Mouse (Mus musculus) heart, adult 18-20 months (tissue): ENCODE measurements at regions not wholly inside any gene's neighbourhood (a gene's known extent, or its start where the extent isn't known, plus 50 kb on each side); places are given as distances from the start of the nearest gene placed in this dataset.

Source experiments
- DNase-seq, 2 experiments: peaks; one replicate each; pipeline ENCODE4 v3.0.0; 2021 to 2022; ENCODE audit warnings: mixed read lengths in 1 of 2

GRCm38 (mm10) chr5:118316310-118317017 lies 71.4 kb downstream of the 2410131K14Rik start:
- no peak for DNase-seq

- DNase-seq = no peak
These were observed 73.0 kb downstream of the 2410131K14Rik start for GRCm38 (mm10) chr5:118318073-118318472.

GRCm38 (mm10) chr5:118318883-118319282 lies 73.9 kb downstream of the 2410131K14Rik start:
- no peak for DNase-seq

GRCm38 (mm10) chr5:118321719-118322455 lies 76.9 kb downstream of the 2410131K14Rik start:
- DNase-seq = no peak

- no peak for DNase-seq
These were observed 78.1 kb downstream of the 2410131K14Rik start for GRCm38 (mm10) chr5:118323151-118323550.

GRCm38 (mm10) chr5:118326837-118327541 lies 82.0 kb downstream of the 2410131K14Rik start:
- DNase-seq = peak; percentile 45 to 71

GRCm38 (mm10) chr5:118327961-118328712 lies 83.1 kb downstream of the 2410131K14Rik start:
- DNase-seq = peak; percentile 45 to 71

- DNase-seq = no peak
These were observed 84.1 kb downstream of the 2410131K14Rik start for GRCm38 (mm10) chr5:118329143-118329542.

GRCm38 (mm10) chr5:118331286-118331607 lies 86.2 kb downstream of the 2410131K14Rik start:
- DNase-seq = no peak

GRCm38 (mm10) chr5:118331608-118332394 lies 86.8 kb downstream of the 2410131K14Rik start:
- peak; percentile 81 to 93 for DNase-seq

GRCm38 (mm10) chr5:118334054-118334453 lies 89.0 kb downstream of the 2410131K14Rik start:
- DNase-seq = no peak

GRCm38 (mm10) chr5:118338186-118338585 lies 93.2 kb downstream of the 2410131K14Rik start:
- no peak for DNase-seq

- peak; percentile 63 to 70 for DNase-seq
These were observed 94.9 kb downstream of the 2410131K14Rik start for GRCm38 (mm10) chr5:118339676-118340661.

- DNase-seq = no peak
These were observed 98.7 kb downstream of the 2410131K14Rik start for GRCm38 (mm10) chr5:118343444-118344320.

- no peak for DNase-seq
These were observed 100.2 kb downstream of the 2410131K14Rik start for GRCm38 (mm10) chr5:118345226-118345625.

- DNase-seq = no peak
These were observed 104.0 kb downstream of the 2410131K14Rik start for GRCm38 (mm10) chr5:118349057-118349456.

- no peak for DNase-seq
These were observed 106.3 kb downstream of the 2410131K14Rik start for GRCm38 (mm10) chr5:118351301-118351700.

GRCm38 (mm10) chr5:118352142-118352541 lies 107.1 kb downstream of the 2410131K14Rik start:
- no peak for DNase-seq

- DNase-seq = no peak
These were observed 108.0 kb downstream of the 2410131K14Rik start for GRCm38 (mm10) chr5:118353061-118353460.
